Mouse (Mus musculus) lung, postnatal 36 days (tissue): ENCODE results near the gene Hist1h3f.
A peak's percentile ranks its signal among the peaks of the same experiment; 100 is the strongest.
"Not testable (repeated sequence)": the region's sequence is repeated elsewhere in the genome, so short reads cannot be mapped to it uniquely, and the experiment has no call there.

Experiments
- DNase-seq: peaks from one replicate; pipeline ENCODE4 v3.0.0; 2022; ENCODE audit warnings: mixed read lengths

Gene Hist1h3f

DNA sequence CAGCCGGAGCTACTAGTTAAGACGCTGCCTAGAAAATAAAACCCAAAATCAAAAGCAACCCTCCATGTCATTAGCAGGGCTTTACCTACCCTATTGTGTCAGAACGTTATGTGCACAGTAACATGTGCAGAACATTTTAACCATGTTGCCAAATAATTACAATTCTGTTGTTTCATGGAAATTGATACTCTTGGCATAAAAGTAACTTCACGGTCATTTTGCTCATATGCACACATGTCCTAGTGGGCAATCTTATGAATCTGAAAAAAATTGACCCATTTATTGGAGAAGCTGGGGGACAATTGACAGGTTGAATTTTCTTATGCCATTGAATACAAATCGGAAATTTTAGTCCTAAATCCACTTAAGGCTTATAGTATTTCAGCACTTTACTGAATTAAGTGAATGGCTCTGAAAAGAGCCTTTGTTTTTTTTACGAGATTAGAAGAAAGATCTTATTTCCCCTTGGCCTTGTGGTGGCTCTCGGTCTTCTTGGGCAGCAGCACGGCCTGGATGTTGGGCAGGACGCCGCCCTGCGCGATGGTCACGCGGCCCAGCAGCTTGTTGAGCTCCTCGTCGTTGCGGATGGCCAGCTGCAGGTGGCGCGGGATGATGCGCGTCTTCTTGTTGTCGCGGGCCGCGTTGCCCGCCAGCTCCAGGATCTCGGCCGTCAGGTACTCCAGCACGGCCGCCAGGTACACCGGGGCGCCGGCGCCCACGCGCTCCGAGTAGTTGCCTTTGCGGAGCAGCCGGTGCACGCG, 26.6 kb downstream of the Hist1h3f start:
- not testable (repeated sequence) for DNase-seq

- peak; percentile 85 for DNase-seq
Measured at GRCm38 (mm10) chr13:23571022-23571503, 27.2 kb downstream of the Hist1h3f start, which contains the start of the genes Hist1h2ae and Hist1h2bg. Hist1h2ae (minus strand) TSS chr13:23571220. Hist1h2bg (plus strand) TSS chr13:23571396.

- not testable (repeated sequence) for DNase-seq
Measured at GRCm38 (mm10) chr13:23571504-23572217, 27.8 kb downstream of the Hist1h3f start.

DNA sequence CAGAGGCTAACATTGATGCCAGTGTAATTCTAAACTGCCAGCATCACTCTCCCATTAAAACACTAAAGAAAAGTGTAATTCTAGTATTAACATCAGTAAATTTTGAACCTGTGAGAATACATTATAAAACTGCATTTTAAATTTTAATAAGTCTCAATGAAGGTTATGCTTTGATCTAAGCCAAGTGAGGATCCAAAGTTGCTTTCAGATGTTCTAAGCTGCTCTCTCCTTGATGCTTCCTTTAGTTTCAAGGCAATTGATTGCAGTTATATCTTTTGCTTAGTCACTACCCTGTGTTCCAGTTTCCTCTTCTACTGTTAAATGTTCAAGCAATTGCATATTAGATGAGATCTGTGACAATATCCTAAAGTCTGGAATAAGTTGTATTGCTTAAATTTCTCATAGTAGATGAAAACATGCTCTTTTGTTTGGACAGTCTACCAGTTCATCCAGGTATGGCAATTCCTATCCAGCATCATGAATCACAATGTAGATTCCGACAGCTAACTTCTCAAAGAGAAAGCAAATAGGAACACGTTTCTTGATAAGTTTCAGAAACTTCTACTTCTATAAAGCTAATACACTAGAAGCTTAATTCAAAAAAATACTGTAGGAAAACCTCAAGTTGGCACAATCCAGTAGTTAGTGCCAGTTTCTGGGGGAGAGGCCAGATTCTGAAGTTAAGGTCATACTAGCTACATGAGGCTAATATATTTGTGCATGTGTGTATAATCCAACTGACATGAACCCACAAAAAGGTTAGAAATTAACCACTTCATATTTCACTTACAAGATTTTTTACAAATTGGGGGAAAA, 28.6 kb downstream of the Hist1h3f start:
- DNase-seq: no peak

GRCm38 (mm10) chr13:23573034-23573897, 29.4 kb downstream of the Hist1h3f start:
- DNase-seq: not testable (repeated sequence)

DNA sequence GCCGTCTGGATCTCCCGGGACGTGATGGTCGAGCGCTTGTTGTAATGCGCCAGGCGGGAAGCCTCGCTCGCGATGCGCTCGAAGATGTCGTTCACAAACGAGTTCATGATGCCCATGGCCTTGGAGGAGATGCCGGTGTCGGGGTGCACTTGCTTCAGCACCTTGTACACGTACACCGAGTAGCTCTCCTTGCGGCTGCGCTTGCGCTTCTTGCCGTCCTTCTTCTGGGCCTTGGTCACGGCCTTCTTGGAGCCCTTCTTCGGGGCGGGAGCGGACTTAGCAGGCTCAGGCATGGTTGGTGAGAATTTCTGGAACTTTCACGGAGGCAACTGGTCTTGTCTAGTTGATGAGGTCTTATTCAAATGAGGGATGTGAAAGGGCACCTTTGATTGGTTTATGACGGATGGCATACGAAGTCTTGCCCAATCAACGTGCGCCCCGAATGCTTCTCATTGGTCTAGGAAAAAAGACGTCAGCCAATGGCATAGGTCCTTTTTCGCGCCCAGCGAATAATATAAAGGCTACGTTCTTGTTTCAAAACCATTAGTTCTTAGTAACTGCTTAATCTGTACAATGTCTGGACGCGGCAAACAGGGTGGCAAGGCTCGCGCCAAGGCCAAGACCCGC, 30.2 kb downstream of the Hist1h3f start, which contains the start of the genes Hist1h2bf and Hist1h2ad:
Gene Hist1h2bf (minus strand): TSS at position 299 of the 627 bp plus-strand sequence.
Gene Hist1h2ad (plus strand): TSS at position 484 of the 627 bp plus-strand sequence.
- peak; percentile 96 for DNase-seq

- not testable (repeated sequence) for DNase-seq
Measured at GRCm38 (mm10) chr13:23574546-23575170, 30.8 kb downstream of the Hist1h3f start.

- DNase-seq: peak; percentile 78
Measured at GRCm38 (mm10) chr13:23575271-23575851, 31.5 kb downstream of the Hist1h3f start, which contains the start of gene Hist1h3d. Hist1h3d (plus strand) TSS chr13:23575763.

DNA sequence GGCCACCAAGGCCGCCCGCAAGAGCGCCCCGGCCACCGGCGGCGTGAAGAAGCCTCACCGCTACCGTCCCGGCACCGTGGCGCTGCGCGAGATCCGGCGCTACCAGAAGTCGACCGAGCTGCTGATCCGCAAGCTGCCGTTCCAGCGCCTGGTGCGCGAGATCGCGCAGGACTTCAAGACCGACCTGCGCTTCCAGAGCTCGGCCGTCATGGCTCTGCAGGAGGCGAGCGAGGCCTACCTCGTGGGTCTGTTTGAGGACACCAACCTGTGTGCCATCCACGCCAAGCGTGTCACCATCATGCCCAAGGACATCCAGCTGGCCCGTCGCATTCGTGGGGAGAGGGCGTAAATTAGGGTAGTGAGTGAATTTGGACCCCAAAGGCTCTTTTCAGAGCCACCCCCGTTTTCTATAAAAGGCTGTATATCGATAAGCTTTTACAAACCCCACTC, 32.0 kb downstream of the Hist1h3f start:
- not testable (repeated sequence) for DNase-seq

DNA sequence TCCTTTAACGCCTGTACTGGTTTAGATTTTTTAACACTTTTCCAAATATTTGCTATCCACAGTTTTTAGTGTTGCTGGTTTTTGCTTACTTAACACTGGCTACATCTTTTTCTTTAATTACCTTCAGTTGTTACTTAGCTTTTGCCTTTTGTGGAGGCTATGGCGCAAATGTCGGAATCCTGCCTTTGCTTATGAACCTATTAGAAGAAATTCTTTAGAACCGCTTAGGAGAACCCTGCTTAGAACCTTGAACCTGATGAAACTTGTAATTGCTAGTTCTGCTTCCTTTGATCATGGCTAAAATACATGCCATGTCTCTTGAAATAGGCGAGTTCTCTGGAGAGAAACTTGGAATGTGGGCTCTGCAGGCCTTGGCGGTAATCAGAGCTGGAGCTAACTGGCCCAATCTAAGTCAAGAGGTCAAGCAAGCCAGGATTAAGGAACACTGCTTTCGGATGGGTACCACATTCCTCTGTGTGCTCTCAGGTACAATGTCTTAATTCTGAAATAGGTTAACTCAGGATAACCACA, 32.6 kb downstream of the Hist1h3f start:
- DNase-seq: no peak

- no peak for DNase-seq
Measured at GRCm38 (mm10) chr13:23576906-23577639, 33.2 kb downstream of the Hist1h3f start.

- no peak for DNase-seq
Measured at GRCm38 (mm10) chr13:23577835-23578234, 34.0 kb downstream of the Hist1h3f start.

- peak; percentile 100 for DNase-seq
Measured at GRCm38 (mm10) chr13:23581408-23582218, 37.8 kb downstream of the Hist1h3f start, which contains the start of gene Hist1h4d. Hist1h4d (plus strand) TSS chr13:23581598.

DNA sequence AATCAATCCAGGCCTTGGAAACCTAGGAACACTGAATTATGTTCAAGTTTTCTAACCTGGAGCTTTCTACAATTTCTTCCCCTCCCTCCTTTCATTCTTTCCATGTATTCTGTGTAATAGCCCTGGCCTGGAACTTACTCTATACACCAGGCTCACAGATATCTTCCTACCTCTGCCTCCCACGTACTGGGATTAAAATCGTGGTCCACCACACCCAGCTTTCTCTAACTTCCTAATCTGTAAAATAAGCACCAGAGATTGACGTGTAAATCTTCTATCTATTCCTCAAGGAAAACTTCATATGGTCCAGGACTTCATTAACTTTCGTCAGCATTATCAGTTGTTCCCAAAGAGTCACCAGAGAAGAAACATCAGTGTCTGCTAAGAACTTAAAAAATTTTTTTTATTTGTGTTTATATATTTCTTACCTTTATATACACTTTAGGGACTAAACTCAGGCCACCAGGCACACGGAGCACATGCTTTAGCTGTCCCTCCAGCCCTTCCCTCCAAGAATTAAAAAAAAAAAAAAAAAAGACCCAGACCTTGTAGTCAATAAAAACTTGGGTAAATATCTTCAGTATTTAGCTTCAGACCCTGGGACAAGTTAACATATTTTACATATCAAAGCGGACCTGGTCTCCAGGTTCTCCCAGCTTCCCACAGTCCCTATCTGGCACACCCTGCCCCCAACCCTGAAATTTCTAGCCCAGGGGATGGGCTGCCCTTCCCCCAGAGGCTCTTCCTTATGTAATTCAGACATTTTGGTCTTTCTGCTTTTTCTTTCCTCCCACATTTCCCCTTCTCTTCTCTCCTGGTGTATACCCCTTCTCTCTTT, 38.6 kb downstream of the Hist1h3f start:
- no peak for DNase-seq

- no peak for DNase-seq
Measured at GRCm38 (mm10) chr13:23583387-23584068, 39.7 kb downstream of the Hist1h3f start.

GRCm38 (mm10) chr13:23584331-23584730, 40.5 kb downstream of the Hist1h3f start:
- DNase-seq: no peak
